In genomic region chr19:27425656-27426055, GRCm38 (mm10) we compare ENCODE assay signal across 9 mouse cellular contexts. TPM values are rescaled to one million over a fixed set of nuclear protein-coding genes. Genes with fewer than 3 reads are reported as not detected.
A peak's percentile ranks its signal among the peaks of the same experiment; 100 is the strongest.
DNase-seq lines count a peak whose midpoint lies in the region; ATAC-seq lines count a peak whose summit lies in the region.
"Had no signal": no experiment of that assay in that cellular context is flagged by ENCODE, and none has a peak within 500 bp of the region (broad histone marks: within the 10 kb centered on the region; RNA-seq: fewer than 3 reads in every experiment).

No protein-coding gene starts in this region.

- H3K36me3 ChIP-seq in kidney, embryonic 16.5 days (ENCODE audit: insufficient read depth, low read length): peaks cover 47% of the 10 kb centered on the region

- no peak overlapping the region for H3K4me3 ChIP-seq in kidney, embryonic 16.5 days (ENCODE audit: low read length)
- H3K4me3 ChIP-seq: limb, embryonic 15.5 days had no signal

- DNase-seq in kidney, adult 18-20 months: peak; percentile 52
- peak; percentile 3 to 42 for DNase-seq in CD8-positive naive resting alpha-beta T cell, adult 2 months (ENCODE audit: low read depth in 2 of 2, low spot score in 2 of 2)
- peak; percentile 19 for DNase-seq in T-cell, adult 2 months (ENCODE audit: low spot score)
- DNase-seq in embryo, embryonic 10 days (ENCODE audit: low spot score): peak; percentile 45
- peak; percentile 66 to 69 for DNase-seq in left cerebral cortex, postnatal 14 days (ENCODE audit: low spot score in 2 of 2)
- DNase-seq in right cerebral cortex, postnatal 10 days (ENCODE audit: low spot score in 2 of 2): peak; percentile 47 to 58
- no peak for DNase-seq in ovary, postnatal 36 days (ENCODE audit: low spot score)

- peaks cover 14% of the 10 kb centered on the region for H3K4me1 ChIP-seq in kidney, embryonic 16.5 days (ENCODE audit: insufficient read depth, low read length)

- no peak overlapping the region for H3K4me2 ChIP-seq in kidney, embryonic 16.5 days (replicated peaks; ENCODE audit: low read depth, low read length)
- H3K4me2 ChIP-seq: limb, embryonic 15.5 days had no signal

- H3K9ac ChIP-seq in kidney, embryonic 16.5 days (replicated peaks; ENCODE audit: low read length): no peak overlapping the region
- H3K9ac ChIP-seq: limb, embryonic 15.5 days had no signal

- no peaks in the 10 kb centered on the region for H3K9me3 ChIP-seq in kidney, embryonic 16.5 days (ENCODE audit: low read length)
- H3K9me3 ChIP-seq: limb, embryonic 15.5 days had no signal

- intact Hi-C loops in left cerebral cortex, postnatal 14 days (cut with DNase I): loop anchor here (5.0 to 10.0 kb wide), 4 partner anchors 173 to 693 kb away; no protein-coding TSS in a partner anchor

- ATAC-seq in kidney, embryonic 16.5 days (ENCODE audit: low FRiP score, low TSS enrichment): no peak

- H3K27ac ChIP-seq in kidney, embryonic 16.5 days (ENCODE audit: low read length): no peak overlapping the region
- H3K27ac ChIP-seq: limb, embryonic 15.5 days had no signal

- WGBS in kidney, embryonic 16.5 days: 65% methylated on average over 7 of the region's 7 CpGs

- no peaks in the 10 kb centered on the region for H3K27me3 ChIP-seq in kidney, embryonic 16.5 days (ENCODE audit: insufficient read depth, low read length)
- H3K27me3 ChIP-seq: limb, embryonic 15.5 days had no signal

RNA-seq across cellular contexts. Expression of gene Pum3, which starts 4.0 kb away (rescaled TPM):
- polyA plus RNA-seq in kidney, embryonic 16.5 days (2015; fragmentation: Nextera tagmentation; extraction: Ambion mirVana): 77.2 and 79.5 TPM in 2 replicates
- 10 to 100 TPM; 61.1 to 67.3 TPM for total RNA-seq in left cerebral cortex, postnatal 14 days (2021)
